Mouse (Mus musculus): ENCODE results near the gene Chil1.

DNA sequence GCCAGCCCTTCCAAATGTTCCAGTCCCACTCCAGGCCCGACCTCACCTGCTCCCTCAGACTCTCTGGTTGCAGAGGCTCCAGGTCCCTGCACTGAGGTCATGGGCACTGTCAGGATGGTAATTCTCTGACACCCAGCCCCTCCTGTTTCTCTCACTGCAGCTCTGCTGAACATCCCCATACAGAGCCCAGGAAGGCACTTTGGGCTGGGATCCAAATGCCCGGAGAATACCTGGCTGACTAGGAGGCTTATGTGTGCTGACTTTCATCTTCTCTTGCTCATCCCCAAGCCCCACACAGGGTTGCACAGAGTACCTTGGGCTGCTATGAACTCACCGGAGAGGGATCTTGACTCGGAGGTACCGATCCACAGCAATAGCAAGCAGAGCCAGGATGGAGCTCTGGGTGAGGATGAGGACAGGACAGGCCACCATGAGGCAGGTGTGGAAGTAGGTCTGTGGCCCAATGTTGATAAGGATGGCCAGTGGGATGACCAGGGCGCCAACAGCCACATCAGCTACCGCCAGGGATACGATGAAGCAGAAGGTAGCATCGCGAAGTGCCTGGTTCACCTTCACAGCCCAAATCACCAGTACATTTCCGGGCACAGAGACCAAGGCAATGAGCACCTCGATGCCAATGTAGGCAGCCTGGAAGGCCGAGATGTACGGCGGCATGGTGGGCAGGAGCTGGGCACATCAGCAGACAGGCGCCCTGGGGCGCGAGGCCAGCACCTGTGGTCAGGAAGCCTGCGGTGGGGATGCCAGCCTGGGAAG is 51.9 kb downstream of the Chil1 start:
- no peak for TF ChIP-seq MEF2A (IDR thresholded peaks at IDR 0.05; ENCODE audit: borderline replicate concordance, low read depth, low read length)
- TF ChIP-seq POLR2A (IDR thresholded peaks at IDR 0.05; ENCODE audit: low read depth, low read length) = no peak
- TF ChIP-seq MAZ (IDR thresholded peaks at IDR 0.05; ENCODE audit: low read depth, low read length) = no peak
- no peak for TF ChIP-seq EP300 (IDR thresholded peaks at IDR 0.05; ENCODE audit: low read length)
- no peak for TF ChIP-seq CTCF (conservative IDR thresholded peaks at IDR 0.05 in 1 of 2, IDR thresholded peaks at IDR 0.05 in 1 of 2; ENCODE audit: low read depth in 2 of 2, low read length in 2 of 2)
- no peak for TF ChIP-seq ETS1 (conservative IDR thresholded peaks at IDR 0.05; ENCODE audit: low read depth, low read length)
- TF ChIP-seq SMC3 (IDR thresholded peaks at IDR 0.05; ENCODE audit: low read depth, low read length) = no peak
- TF ChIP-seq HCFC1 (IDR thresholded peaks at IDR 0.05; ENCODE audit: low read depth, low read length) = no peak
